Mouse (Mus musculus): ENCODE measurements at regions not wholly inside any gene's neighbourhood (a gene's known extent, or its start where the extent isn't known, plus 50 kb on each side); places are given as distances from the start of the nearest gene placed in this dataset.

GRCm38 (mm10) chr16:12925931-12926330, 183.6 kb upstream of the Ercc4 start:
- Histone ChIP-seq H3K4me1 (no peaks in the 10 kb centered on the region), H3K4me3 (no peak overlapping the region), H3K9me3 (no peaks in the 10 kb centered on the region), H3K4me2 (no peak overlapping the region), H3K27ac (replicated peaks) (no peak overlapping the region), H3K9ac (no peak overlapping the region), H3K27me3 (replicated peaks) (no peaks in the 10 kb centered on the region), H3K36me3 (no peaks in the 10 kb centered on the region)
- 80% methylated on average over 9 of the region's 9 CpGs for WGBS
- ATAC-seq (ENCODE audit: extremely low read depth, insufficient number of reproducible peaks, low FRiP score, low TSS enrichment) = no peak

GRCm38 (mm10) chr16:12931111-12931510, 178.4 kb upstream of the Ercc4 start:
- Histone ChIP-seq H3K36me3 (no peaks in the 10 kb centered on the region), H3K4me3 (no peak overlapping the region), H3K4me2 (no peak overlapping the region), H3K9ac (no peak overlapping the region), H3K4me1 (no peaks in the 10 kb centered on the region), H3K27ac (replicated peaks) (no peak overlapping the region), H3K9me3 (no peaks in the 10 kb centered on the region), H3K27me3 (replicated peaks) (no peaks in the 10 kb centered on the region)
- WGBS = 71% methylated on average over 6 of the region's 6 CpGs
- ATAC-seq (ENCODE audit: extremely low read depth, insufficient number of reproducible peaks, low FRiP score, low TSS enrichment) = no peak

DNA sequence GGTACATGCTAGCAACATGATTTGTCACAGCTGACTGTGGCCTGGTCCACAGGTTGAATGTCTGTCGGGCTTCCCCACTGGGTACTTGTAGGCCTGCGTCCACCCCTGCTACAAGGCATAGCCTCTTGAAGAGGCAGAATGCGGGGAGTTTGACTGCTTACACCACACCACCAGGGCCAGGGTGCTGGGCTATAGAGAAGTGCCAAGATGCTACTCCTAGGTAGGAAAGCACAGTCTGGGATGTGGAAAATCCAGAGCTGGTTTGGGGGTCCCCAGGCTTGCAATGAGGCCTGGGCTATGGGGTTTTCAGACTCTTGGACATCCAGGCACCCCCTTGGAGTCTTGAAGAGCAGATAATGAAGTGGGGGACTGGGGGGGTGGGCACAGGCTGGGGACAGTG, 176.5 kb upstream of the Ercc4 start:
- no peak for ATAC-seq (ENCODE audit: extremely low read depth, insufficient number of reproducible peaks, low FRiP score, low TSS enrichment)
- Histone ChIP-seq H3K9me3 (no peaks in the 10 kb centered on the region), H3K4me1 (no peaks in the 10 kb centered on the region), H3K36me3 (no peaks in the 10 kb centered on the region), H3K27me3 (replicated peaks) (no peaks in the 10 kb centered on the region), H3K4me2 (no peak overlapping the region), H3K9ac (no peak overlapping the region), H3K27ac (replicated peaks) (no peak overlapping the region), H3K4me3 (no peak overlapping the region)
- WGBS = 79% methylated on average over 3 of the region's 3 CpGs

DNA sequence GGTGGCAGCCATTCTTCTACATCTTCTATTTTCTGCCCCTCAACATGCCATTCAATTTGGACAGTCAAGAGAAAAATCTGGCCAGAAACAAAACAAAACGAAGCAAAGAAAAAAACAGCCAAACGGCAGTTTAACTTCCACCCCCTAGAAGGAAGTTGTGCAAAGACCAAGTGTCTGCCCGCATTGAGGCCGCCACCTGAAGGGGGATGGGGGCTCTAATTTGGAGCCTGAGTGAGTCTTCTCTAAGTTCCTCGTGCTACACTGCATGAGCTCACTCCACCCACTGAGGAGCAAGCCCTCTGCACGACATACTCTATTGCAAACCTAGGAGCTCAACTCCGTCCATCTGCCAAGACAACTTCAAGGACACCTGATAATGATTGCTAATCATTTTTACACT, 174.9 kb upstream of the Ercc4 start:
- WGBS = 66% methylated on average over 7 of the region's 7 CpGs
- Histone ChIP-seq H3K4me3 (no peak overlapping the region), H3K4me2 (no peak overlapping the region), H3K27ac (replicated peaks) (no peak overlapping the region), H3K4me1 (no peaks in the 10 kb centered on the region), H3K9me3 (no peaks in the 10 kb centered on the region), H3K27me3 (replicated peaks) (no peaks in the 10 kb centered on the region), H3K9ac (no peak overlapping the region), H3K36me3 (no peaks in the 10 kb centered on the region)
- no peak for ATAC-seq (ENCODE audit: extremely low read depth, insufficient number of reproducible peaks, low FRiP score, low TSS enrichment)

DNA sequence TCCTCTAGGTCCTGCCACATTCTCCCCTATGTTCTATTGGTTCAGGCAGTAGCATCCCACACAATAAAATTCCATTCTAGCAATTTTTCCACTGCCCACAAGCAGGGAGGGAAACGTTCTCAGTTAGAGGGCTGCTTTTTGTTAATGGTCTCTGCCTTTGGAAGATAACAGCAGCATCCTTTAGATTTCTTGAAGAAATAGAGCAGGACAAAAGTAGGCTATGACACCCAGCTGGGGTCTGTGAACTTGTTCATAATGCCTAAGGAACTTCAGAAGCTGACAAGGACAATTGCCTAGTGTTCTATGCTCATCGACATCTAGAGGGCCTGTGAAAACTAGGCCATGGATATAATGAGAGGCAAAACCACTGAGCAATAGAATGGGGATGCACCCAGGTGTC, 174.2 kb upstream of the Ercc4 start:
- Histone ChIP-seq H3K27me3 (replicated peaks) (no peaks in the 10 kb centered on the region), H3K4me2 (no peak overlapping the region), H3K9me3 (no peaks in the 10 kb centered on the region), H3K36me3 (no peaks in the 10 kb centered on the region), H3K4me3 (no peak overlapping the region), H3K27ac (replicated peaks) (no peak overlapping the region), H3K4me1 (no peaks in the 10 kb centered on the region), H3K9ac (no peak overlapping the region)
- no peak for ATAC-seq (ENCODE audit: extremely low read depth, insufficient number of reproducible peaks, low FRiP score, low TSS enrichment)
- WGBS = 53% methylated on average over 2 of the region's 2 CpGs

GRCm38 (mm10) chr16:12936571-12936970, 172.9 kb upstream of the Ercc4 start:
- H3K27me3 ChIP-seq (replicated peaks) = no peaks in the 10 kb centered on the region
- H3K9ac ChIP-seq = no peak overlapping the region
- no peak overlapping the region for H3K27ac ChIP-seq (replicated peaks)
- no peak for ATAC-seq (ENCODE audit: extremely low read depth, insufficient number of reproducible peaks, low FRiP score, low TSS enrichment)
- no peak overlapping the region for H3K4me2 ChIP-seq
- H3K36me3 ChIP-seq = no peaks in the 10 kb centered on the region
- no peak overlapping the region for H3K4me3 ChIP-seq
- no peaks in the 10 kb centered on the region for H3K4me1 ChIP-seq
- no peaks in the 10 kb centered on the region for H3K9me3 ChIP-seq
- 80% methylated on average over 2 of the region's 2 CpGs for WGBS

DNA sequence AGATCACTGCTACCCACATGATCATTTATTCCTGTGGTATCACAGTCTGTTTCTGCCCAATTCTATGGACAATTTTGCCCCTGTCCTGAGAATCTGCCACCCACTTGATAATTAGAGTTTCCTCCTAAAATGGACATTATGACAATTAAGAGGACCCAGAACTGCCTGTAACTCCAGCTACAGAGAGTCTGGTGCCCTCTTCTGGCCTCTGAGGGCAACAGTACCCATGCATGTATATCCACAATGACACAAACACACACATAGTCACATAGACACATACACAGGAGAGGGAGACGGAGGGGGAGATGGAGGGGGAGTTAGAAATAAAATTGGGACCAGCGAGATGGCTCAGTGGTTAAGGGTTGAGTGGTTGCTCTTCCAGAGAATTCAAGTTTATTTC, 170.9 kb upstream of the Ercc4 start:
- WGBS = 78% methylated on average over 2 of the region's 2 CpGs
- no peak for ATAC-seq (ENCODE audit: extremely low read depth, insufficient number of reproducible peaks, low FRiP score, low TSS enrichment)
- no peaks in the 10 kb centered on the region for H3K27me3 ChIP-seq (replicated peaks)
- no peaks in the 10 kb centered on the region for H3K4me1 ChIP-seq
- no peak overlapping the region for H3K9ac ChIP-seq
- no peak overlapping the region for H3K27ac ChIP-seq (replicated peaks)
- H3K9me3 ChIP-seq = no peaks in the 10 kb centered on the region
- H3K4me3 ChIP-seq = no peak overlapping the region
- no peak overlapping the region for H3K4me2 ChIP-seq
- no peaks in the 10 kb centered on the region for H3K36me3 ChIP-seq

- H3K27me3 ChIP-seq (replicated peaks) = peaks cover 40% of the 10 kb centered on the region
- 74% methylated on average over 5 of the region's 5 CpGs for WGBS
- no peaks in the 10 kb centered on the region for H3K36me3 ChIP-seq
- ATAC-seq (ENCODE audit: extremely low read depth, insufficient number of reproducible peaks, low FRiP score, low TSS enrichment) = no peak
- no peak overlapping the region for H3K4me3 ChIP-seq
- peaks cover 6% of the 10 kb centered on the region for H3K4me1 ChIP-seq
- no peak overlapping the region for H3K9ac ChIP-seq
- no peaks in the 10 kb centered on the region for H3K9me3 ChIP-seq
- no peak overlapping the region for H3K27ac ChIP-seq (replicated peaks)
- no peak overlapping the region for H3K4me2 ChIP-seq
Observed at GRCm38 (mm10) chr16:12951176-12951575, 158.3 kb upstream of the Ercc4 start.

GRCm38 (mm10) chr16:12954028-12954427, 155.5 kb upstream of the Ercc4 start:
- WGBS = 20% methylated on average over 8 of the region's 8 CpGs

DNA sequence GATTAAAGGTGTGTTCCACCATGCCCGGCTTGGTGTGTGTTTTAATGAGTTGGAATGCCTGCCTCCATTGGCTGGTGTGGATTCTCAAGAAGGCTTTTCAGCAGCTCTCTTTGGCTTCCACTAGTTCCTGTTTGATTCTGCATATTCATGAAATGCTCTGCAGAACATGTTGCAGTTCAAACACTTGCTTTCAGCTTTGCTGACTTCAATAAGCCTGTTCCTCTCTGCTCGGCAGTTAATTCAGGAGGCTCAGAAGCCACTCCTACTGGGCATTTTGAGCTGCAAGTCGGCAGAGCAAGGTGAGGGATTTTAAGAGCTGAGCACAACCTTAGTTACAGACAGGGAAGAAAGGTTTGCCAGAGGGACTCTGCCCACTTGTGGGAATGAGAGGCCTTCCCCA, 153.1 kb upstream of the Ercc4 start:
- Histone ChIP-seq H3K4me2 (no peak overlapping the region), H3K9ac (no peak overlapping the region), H3K9me3 (no peaks in the 10 kb centered on the region), H3K36me3 (no peaks in the 10 kb centered on the region), H3K27ac (replicated peaks) (no peak overlapping the region), H3K4me3 (no peak overlapping the region), H3K4me1 (peaks cover 6% of the 10 kb centered on the region), H3K27me3 (replicated peaks) (peaks cover 21% of the 10 kb centered on the region)
- ATAC-seq (ENCODE audit: extremely low read depth, insufficient number of reproducible peaks, low FRiP score, low TSS enrichment) = no peak
- 60% methylated on average over 3 of the region's 3 CpGs for WGBS

More at GRCm38 (mm10) chr16:12954028-12954427, 155.5 kb upstream of the Ercc4 start:
- Histone ChIP-seq H3K4me2 (no peak overlapping the region), H3K27ac (replicated peaks) (no peak overlapping the region), H3K9ac (no peak overlapping the region), H3K4me3 (no peak overlapping the region), H3K36me3 (no peaks in the 10 kb centered on the region), H3K9me3 (no peaks in the 10 kb centered on the region), H3K4me1 (peaks cover 6% of the 10 kb centered on the region), H3K27me3 (replicated peaks) (peaks cover 33% of the 10 kb centered on the region)
- no peak for ATAC-seq (ENCODE audit: extremely low read depth, insufficient number of reproducible peaks, low FRiP score, low TSS enrichment)

- WGBS = 77% methylated on average over 5 of the region's 5 CpGs
- Histone ChIP-seq H3K9ac (no peak overlapping the region), H3K4me3 (no peak overlapping the region), H3K4me1 (no peaks in the 10 kb centered on the region), H3K4me2 (no peak overlapping the region), H3K27ac (replicated peaks) (no peak overlapping the region), H3K9me3 (no peaks in the 10 kb centered on the region), H3K36me3 (no peaks in the 10 kb centered on the region), H3K27me3 (replicated peaks) (no peaks in the 10 kb centered on the region)
- ATAC-seq (ENCODE audit: extremely low read depth, insufficient number of reproducible peaks, low FRiP score, low TSS enrichment) = no peak
Observed at GRCm38 (mm10) chr16:12960885-12961284, 148.6 kb upstream of the Ercc4 start.

DNA sequence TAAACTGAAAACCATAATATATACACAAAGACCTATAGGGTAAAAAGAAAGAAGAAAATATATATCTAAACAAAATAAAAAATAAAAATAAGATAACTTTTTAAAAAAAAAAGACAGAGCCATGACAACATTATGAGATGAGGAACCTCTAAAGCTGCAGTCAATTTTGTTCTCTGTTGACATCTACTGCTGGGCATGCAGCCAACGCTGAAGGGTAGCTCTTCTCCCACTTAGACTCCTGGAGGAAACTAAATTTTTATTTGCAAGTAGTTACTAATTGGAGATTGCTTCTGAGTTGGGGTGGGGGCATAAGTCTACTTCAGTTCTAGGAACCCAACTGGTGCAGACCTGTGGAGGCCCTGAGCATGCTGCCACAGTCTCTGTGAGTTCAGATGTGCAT, 126.8 kb upstream of the Ercc4 start:
- Histone ChIP-seq H3K9me3 (no peaks in the 10 kb centered on the region), H3K4me2 (no peak overlapping the region), H3K36me3 (no peaks in the 10 kb centered on the region), H3K27ac (replicated peaks) (no peak overlapping the region), H3K4me3 (no peak overlapping the region), H3K9ac (no peak overlapping the region), H3K4me1 (no peaks in the 10 kb centered on the region), H3K27me3 (replicated peaks) (no peaks in the 10 kb centered on the region)
- WGBS = 58% methylated on average over 1 of the region's 1 CpGs
- no peak for ATAC-seq (ENCODE audit: extremely low read depth, insufficient number of reproducible peaks, low FRiP score, low TSS enrichment)

Data from heart, embryonic 13.5 days (tissue).